Mouse (Mus musculus): ENCODE results near the gene Glrp1.

- TF ChIP-seq CTCF (IDR thresholded peaks at IDR 0.05; ENCODE audit: extremely low read depth, insufficient read depth, low read length) (no peak), POLR2A (IDR thresholded peaks at IDR 0.05; ENCODE audit: extremely low read depth, insufficient read depth, low read length) (no peak)
These were observed 40.1 kb downstream of the Glrp1 start for GRCm38 (mm10) chr1:88469746-88470145.

All from cortical plate, adult 2 months (tissue).